Mouse (Mus musculus): Measurements from ENCODE around the gene Mta1. TPM values are rescaled to one million over a fixed set of nuclear protein-coding genes. Genes with fewer than 3 reads are reported as not detected.

Mta1 gene
- polyA plus RNA-seq, 1 experiment from 2014 or later: 4.9 TPM

GRCm38 (mm10) chr12:113132567-113132966 lies 34.5 kb downstream of the Mta1 start:
- peak; percentile 89 for ATAC-seq (ENCODE audit: low FRiP score, low TSS enrichment)
- no peak overlapping the region for H3K4me3 ChIP-seq (ENCODE audit: low read depth, low read length)
- WGBS: 19% methylated on average over 2 of the region's 2 CpGs

GRCm38 (mm10) chr12:113133260-113133659 lies 35.2 kb downstream of the Mta1 start:
- TF ChIP-seq CTCF (IDR thresholded peaks at IDR 0.05; ENCODE audit: low read depth) (no peak), EP300 (optimal IDR thresholded peaks at IDR 0.05) (no peak)
- H3K9ac ChIP-seq (ENCODE audit: low read length): 0 out of 2 replicates have a peak overlapping the region, but pooled peaks have one; percentile 8
- H3K27me3 ChIP-seq (ENCODE audit: control insufficient read depth, insufficient read depth, low read length): no peaks in the 10 kb centered on the region
- H3K4me3 ChIP-seq (ENCODE audit: low read depth, low read length): no peak overlapping the region
- WGBS: 79% methylated on average over 9 of the region's 9 CpGs
- DNase-seq (ENCODE audit: low spot score): no peak
- no peak overlapping the region; the same call in 1 of the 2 replicates for H3K27ac ChIP-seq (replicated peaks)
- ATAC-seq (ENCODE audit: low FRiP score, low TSS enrichment): no peak
- peaks cover 56% of the 10 kb centered on the region for H3K36me3 ChIP-seq (ENCODE audit: control insufficient read depth, insufficient read depth, low read length)
- H3K4me2 ChIP-seq (replicated peaks; ENCODE audit: low read depth): no peak overlapping the region
- H3K9me3 ChIP-seq (ENCODE audit: control insufficient read depth, low read length): no peaks in the 10 kb centered on the region
- H3K4me1 ChIP-seq (replicated peaks; ENCODE audit: control insufficient read depth, insufficient read depth): peaks cover 3% of the 10 kb centered on the region; the same call in 1 of the 2 replicates

More at GRCm38 (mm10) chr12:113132567-113132966, 34.5 kb downstream of the Mta1 start:
- peaks cover 3% of the 10 kb centered on the region; the same call in 1 of the 2 replicates for H3K4me1 ChIP-seq (replicated peaks; ENCODE audit: control insufficient read depth, insufficient read depth)
- no peaks in the 10 kb centered on the region for H3K27me3 ChIP-seq (ENCODE audit: control insufficient read depth, insufficient read depth, low read length)
- peak; percentile 75 for DNase-seq (ENCODE audit: low spot score)
- H3K9me3 ChIP-seq (ENCODE audit: control insufficient read depth, low read length): no peaks in the 10 kb centered on the region
- H3K27ac ChIP-seq (replicated peaks): peak overlapping the region; percentile 61
- no peak for TF ChIP-seq CTCF (IDR thresholded peaks at IDR 0.05; ENCODE audit: low read depth)
- TF ChIP-seq EP300 (optimal IDR thresholded peaks at IDR 0.05): no peak
- H3K4me2 ChIP-seq (replicated peaks; ENCODE audit: low read depth): no peak overlapping the region
- H3K9ac ChIP-seq (ENCODE audit: low read length): no peak overlapping the region
- H3K36me3 ChIP-seq (ENCODE audit: control insufficient read depth, insufficient read depth, low read length): peaks cover 57% of the 10 kb centered on the region

DNA sequence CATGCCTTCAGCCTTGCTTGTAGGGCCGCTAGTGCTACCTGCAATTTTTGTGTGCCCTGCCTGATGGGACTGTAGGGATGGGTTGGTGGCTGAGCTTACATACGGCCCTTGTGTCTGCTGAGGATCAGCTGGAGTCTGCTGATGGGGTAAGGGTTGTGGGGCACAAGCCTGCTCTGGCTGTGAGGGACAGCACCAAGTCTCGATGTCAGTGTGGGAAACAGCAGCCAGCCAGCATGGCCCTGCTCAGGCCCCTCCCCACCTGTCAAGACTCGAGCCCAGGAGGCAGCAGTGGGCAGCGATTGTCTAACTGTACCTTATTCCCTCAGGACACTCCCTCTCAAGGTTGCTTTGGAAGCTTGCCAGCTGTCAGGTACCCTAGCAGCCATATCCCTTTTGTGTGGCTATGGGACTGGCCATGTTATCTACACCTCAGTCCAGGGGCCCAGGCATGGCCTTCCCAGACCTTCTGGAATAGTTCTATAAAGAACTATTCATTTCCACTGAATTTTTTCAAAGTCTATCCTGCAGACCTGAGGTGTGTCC lies 35.9 kb downstream of the Mta1 start:
- Histone ChIP-seq H3K36me3 (ENCODE audit: control insufficient read depth, insufficient read depth, low read length) (peaks cover 51% of the 10 kb centered on the region), H3K4me1 (replicated peaks; ENCODE audit: control insufficient read depth, insufficient read depth) (peaks cover 3% of the 10 kb centered on the region; the same call in 1 of the 2 replicates), H3K9ac (ENCODE audit: low read length) (no peak overlapping the region), H3K27me3 (ENCODE audit: control insufficient read depth, insufficient read depth, low read length) (no peaks in the 10 kb centered on the region), H3K4me3 (ENCODE audit: low read depth, low read length) (no peak overlapping the region), H3K27ac (replicated peaks) (no peak overlapping the region), H3K9me3 (ENCODE audit: control insufficient read depth, low read length) (no peaks in the 10 kb centered on the region), H3K4me2 (replicated peaks; ENCODE audit: low read depth) (no peak overlapping the region)
- DNase-seq (ENCODE audit: low spot score): peak; percentile 58
- no peak; the same call in 1 of the 2 replicates for ATAC-seq (ENCODE audit: low FRiP score, low TSS enrichment)
- 66% methylated on average over 5 of the region's 5 CpGs for WGBS
- TF ChIP-seq EP300 (optimal IDR thresholded peaks at IDR 0.05): no peak
- TF ChIP-seq CTCF (IDR thresholded peaks at IDR 0.05; ENCODE audit: low read depth): no peak

DNA sequence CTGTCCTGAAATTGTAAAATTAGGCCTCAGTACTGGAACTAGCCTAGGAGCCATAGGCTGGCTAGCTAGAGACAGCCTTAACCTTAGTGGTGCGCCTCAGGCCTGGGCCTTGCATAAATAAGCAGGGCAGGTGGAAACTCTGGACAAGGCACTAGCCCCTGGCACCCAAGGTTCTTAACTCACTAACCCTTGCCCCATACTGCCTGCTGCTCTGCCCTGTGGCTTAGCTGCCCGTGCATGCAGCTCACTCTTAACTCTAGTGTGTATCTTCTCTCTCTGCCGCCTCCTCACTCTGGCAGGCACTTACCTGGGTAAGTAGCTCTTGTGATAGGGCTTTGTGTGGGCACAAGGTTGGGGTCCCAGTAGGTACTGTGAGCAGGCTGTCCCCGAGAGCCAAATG lies 36.4 kb downstream of the Mta1 start:
- TF ChIP-seq EP300 (optimal IDR thresholded peaks at IDR 0.05) (no peak), CTCF (IDR thresholded peaks at IDR 0.05; ENCODE audit: low read depth) (no peak)
- H3K9ac ChIP-seq (ENCODE audit: low read length): no peak overlapping the region
- ATAC-seq (ENCODE audit: low FRiP score, low TSS enrichment): no peak
- peaks cover 3% of the 10 kb centered on the region; the same call in 1 of the 2 replicates for H3K4me1 ChIP-seq (replicated peaks; ENCODE audit: control insufficient read depth, insufficient read depth)
- no peak for DNase-seq (ENCODE audit: low spot score)
- WGBS: 84% methylated on average over 4 of the region's 4 CpGs
- no peak overlapping the region for H3K27ac ChIP-seq (replicated peaks)
- peaks cover 45% of the 10 kb centered on the region for H3K36me3 ChIP-seq (ENCODE audit: control insufficient read depth, insufficient read depth, low read length)
- H3K27me3 ChIP-seq (ENCODE audit: control insufficient read depth, insufficient read depth, low read length): no peaks in the 10 kb centered on the region
- no peak overlapping the region for H3K4me2 ChIP-seq (replicated peaks; ENCODE audit: low read depth)
- H3K4me3 ChIP-seq (ENCODE audit: low read depth, low read length): no peak overlapping the region
- H3K9me3 ChIP-seq (ENCODE audit: control insufficient read depth, low read length): no peaks in the 10 kb centered on the region

DNA sequence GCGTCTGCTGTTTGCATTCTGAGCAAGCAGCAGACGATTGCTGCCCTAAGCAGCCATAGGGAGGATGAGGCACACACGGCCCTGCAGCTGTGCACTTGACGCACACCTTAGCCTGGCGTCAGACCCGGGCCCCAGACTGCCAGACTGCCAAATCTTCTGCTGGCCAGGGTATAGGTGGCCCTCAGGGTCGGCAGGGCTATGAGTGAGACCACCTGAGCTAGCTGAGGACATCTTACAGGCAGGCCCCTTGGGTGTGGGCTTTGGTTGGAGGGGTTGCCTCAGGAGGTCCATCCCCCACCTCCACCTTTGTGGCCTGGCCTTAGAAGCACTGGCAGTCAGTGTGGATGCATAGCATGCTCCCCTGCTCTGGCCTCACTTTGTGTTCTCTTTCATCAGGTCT lies 37.3 kb downstream of the Mta1 start:
- Histone ChIP-seq H3K9me3 (ENCODE audit: control insufficient read depth, low read length) (no peaks in the 10 kb centered on the region), H3K27ac (replicated peaks) (no peak overlapping the region), H3K4me2 (replicated peaks; ENCODE audit: low read depth) (no peak overlapping the region), H3K9ac (ENCODE audit: low read length) (no peak overlapping the region), H3K27me3 (ENCODE audit: control insufficient read depth, insufficient read depth, low read length) (no peaks in the 10 kb centered on the region), H3K4me3 (ENCODE audit: low read depth, low read length) (no peak overlapping the region), H3K36me3 (ENCODE audit: control insufficient read depth, insufficient read depth, low read length) (peaks cover 38% of the 10 kb centered on the region), H3K4me1 (replicated peaks; ENCODE audit: control insufficient read depth, insufficient read depth) (peaks cover 6% of the 10 kb centered on the region; the same call in 1 of the 2 replicates)
- no peak for ATAC-seq (ENCODE audit: low FRiP score, low TSS enrichment)
- 91% methylated on average over 7 of the region's 7 CpGs for WGBS
- TF ChIP-seq EP300 (optimal IDR thresholded peaks at IDR 0.05) (no peak), CTCF (IDR thresholded peaks at IDR 0.05; ENCODE audit: low read depth) (no peak)
- DNase-seq (ENCODE audit: low spot score): no peak

DNA sequence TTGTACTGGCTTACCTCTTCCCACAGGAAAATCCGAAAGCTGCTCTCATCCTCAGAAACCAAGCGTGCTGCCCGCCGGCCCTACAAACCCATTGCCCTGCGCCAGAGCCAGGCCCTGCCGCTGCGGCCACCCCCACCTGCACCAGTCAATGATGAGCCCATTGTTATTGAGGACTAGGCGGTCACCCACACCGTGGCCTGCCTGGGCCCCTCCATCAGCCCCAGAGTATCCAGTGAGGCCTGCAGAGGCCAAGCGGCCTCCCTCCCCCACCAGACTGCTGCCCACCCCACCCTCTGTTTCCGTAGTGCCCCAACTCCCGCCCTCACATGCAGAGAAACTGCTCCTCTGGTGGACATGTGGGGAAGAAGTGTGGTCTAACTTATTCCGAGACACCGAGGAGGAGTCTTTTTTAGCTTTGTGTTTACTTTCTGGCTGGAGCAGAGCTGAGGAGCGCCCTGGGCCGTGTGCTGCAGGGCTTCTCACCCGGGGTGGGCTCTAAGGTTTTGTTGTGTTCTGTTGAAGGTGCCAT lies 38.5 kb downstream of the Mta1 start:
- DNase-seq (ENCODE audit: low spot score) (no peak), ATAC-seq (ENCODE audit: low FRiP score, low TSS enrichment) (no peak)
- peaks cover 6% of the 10 kb centered on the region; the same call in 1 of the 2 replicates for H3K4me1 ChIP-seq (replicated peaks; ENCODE audit: control insufficient read depth, insufficient read depth)
- peaks cover 29% of the 10 kb centered on the region for H3K36me3 ChIP-seq (ENCODE audit: control insufficient read depth, insufficient read depth, low read length)
- WGBS: 70% methylated on average over 17 of the region's 17 CpGs
- H3K9me3 ChIP-seq (ENCODE audit: control insufficient read depth, low read length): no peaks in the 10 kb centered on the region
- no peak overlapping the region for H3K9ac ChIP-seq (ENCODE audit: low read length)
- TF ChIP-seq EP300 (optimal IDR thresholded peaks at IDR 0.05) (no peak), CTCF (IDR thresholded peaks at IDR 0.05; ENCODE audit: low read depth) (peak; percentile 36)
- no peak overlapping the region for H3K4me3 ChIP-seq (ENCODE audit: low read depth, low read length)
- H3K27me3 ChIP-seq (ENCODE audit: control insufficient read depth, insufficient read depth, low read length): no peaks in the 10 kb centered on the region
- H3K4me2 ChIP-seq (replicated peaks; ENCODE audit: low read depth): no peak overlapping the region
- no peak overlapping the region for H3K27ac ChIP-seq (replicated peaks)

Data from stomach, postnatal 0 days (tissue).